Mouse (Mus musculus) C2C12 (cell line): ENCODE results near the gene Ifi205.

Experiments
- CEBPB ChIP-seq: IDR thresholded peaks from one replicate; pipeline ENCODE4 v1.6.1; 2011; ENCODE audit warnings: low read depth, mild to moderate bottlenecking, control low read depth, moderate library complexity
- CTCF ChIP-seq: IDR thresholded peaks from one replicate; pipeline ENCODE4 v1.5.1; 2011; ENCODE audit not compliant: control insufficient read depth, insufficient read depth, insufficient read length
- FOSL1 ChIP-seq: IDR thresholded peaks from one replicate; pipeline ENCODE4 v1.8.0; 2011; ENCODE audit warnings: mild to moderate bottlenecking, low read length; ENCODE audit not compliant: poor library complexity, insufficient read depth, severe bottlenecking
- MYOD1 ChIP-seq: IDR thresholded peaks from one replicate; pipeline ENCODE4 v1.6.1; 2011; ENCODE audit warnings: low read depth; ENCODE audit not compliant: control insufficient read depth, insufficient read length
- MYOG ChIP-seq: IDR thresholded peaks from one replicate; pipeline ENCODE4 v1.6.1; 2011; ENCODE audit not compliant: control insufficient read depth, insufficient read length; ENCODE audit errors: extremely low read depth
- USF1 ChIP-seq: IDR thresholded peaks from one replicate; pipeline ENCODE4 v1.6.1; 2011; ENCODE audit warnings: low read depth, mild to moderate bottlenecking, control low read depth, moderate library complexity

DNA sequence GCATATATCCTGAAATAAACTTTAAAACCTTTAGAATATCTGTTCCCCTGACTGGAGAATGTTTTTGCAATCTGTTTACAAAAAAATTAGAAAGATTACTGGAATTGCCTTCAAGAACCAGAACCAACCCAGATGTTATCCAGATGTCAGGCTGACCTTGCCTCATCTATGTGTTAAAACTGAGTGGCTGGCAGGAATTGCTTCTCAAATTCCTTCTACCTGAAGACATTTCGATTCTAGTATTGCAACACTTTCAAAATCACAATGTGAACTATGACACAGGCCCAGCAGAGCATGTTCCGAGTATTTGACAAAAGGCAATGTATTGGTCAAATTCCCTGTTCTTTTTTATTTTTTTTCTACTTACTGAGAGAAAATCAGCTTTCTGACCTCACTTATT, 12.8 kb upstream of the Ifi205 start:
- TF ChIP-seq CTCF (no peak), MYOG (no peak), CEBPB (no peak), FOSL1 (no peak), MYOD1 (no peak), USF1 (no peak)
